In genomic region chr3:121163271-121163819, GRCm38 (mm10) we compare ENCODE assay signal across 9 mouse cellular contexts. TPM values are rescaled to one million over a fixed set of nuclear protein-coding genes. Genes with fewer than 3 reads are reported as not detected.
DNase-seq lines count a peak whose midpoint lies in the region; ATAC-seq and TF ChIP-seq lines count a peak whose summit lies in the region.
"Had no signal": no experiment of that assay in that cellular context is flagged by ENCODE, and none has a peak within 500 bp of the region (broad histone marks: within the 10 kb centered on the region; RNA-seq: fewer than 3 reads in every experiment).

No protein-coding gene starts in this region.

- H3K9ac ChIP-seq in neural tube, embryonic 15.5 days (replicated peaks) = no peak overlapping the region
- no peak overlapping the region for H3K9ac ChIP-seq in embryonic facial prominence, embryonic 11.5 days (replicated peaks; ENCODE audit: low read length)
- 0 out of 2 replicates have a peak overlapping the region, but pooled peaks have one; percentile 26 for H3K9ac ChIP-seq in liver, embryonic 16.5 days (ENCODE audit: low read depth, low read length)
- H3K9ac ChIP-seq: neural tube, embryonic 12.5 days had no signal

- ATAC-seq in neural tube, embryonic 15.5 days (ENCODE audit: low FRiP score) = no peak
- no peak; the same call in 1 of the 2 replicates for ATAC-seq in embryonic facial prominence, embryonic 11.5 days (replicated peaks; ENCODE audit: insufficient number of reproducible peaks, low FRiP score, low TSS enrichment, low read depth)
- ATAC-seq in liver, embryonic 16.5 days (ENCODE audit: low read depth) = peak; percentile 59; the same call in 1 of the 2 replicates

- WGBS in neural tube, embryonic 15.5 days = 49% methylated on average over 7 of the region's 7 CpGs
- WGBS in embryonic facial prominence, embryonic 11.5 days = 45% methylated on average over 7 of the region's 7 CpGs
- 51% methylated on average over 7 of the region's 7 CpGs for WGBS in kidney, adult 2 months
- WGBS in liver, embryonic 16.5 days (ENCODE audit: insufficient replicate concordance) = 27% methylated on average over 7 of the region's 7 CpGs

- no peaks in the 10 kb centered on the region for H3K9me3 ChIP-seq in neural tube, embryonic 15.5 days (replicated peaks)
- no peaks in the 10 kb centered on the region for H3K9me3 ChIP-seq in embryonic facial prominence, embryonic 11.5 days (replicated peaks; ENCODE audit: control insufficient read depth, low read length)
- H3K9me3 ChIP-seq in liver, embryonic 16.5 days (replicated peaks; ENCODE audit: control insufficient read depth, low read length) = no peaks in the 10 kb centered on the region

- no peak for TF ChIP-seq POLR2A in kidney, adult 2 months (IDR thresholded peaks at IDR 0.05; ENCODE audit: low read depth, low read length)

- H3K27me3 ChIP-seq in neural tube, embryonic 15.5 days (replicated peaks) = no peaks in the 10 kb centered on the region
- H3K27me3 ChIP-seq in embryonic facial prominence, embryonic 11.5 days (ENCODE audit: control insufficient read depth, insufficient read depth, low read length) = no peaks in the 10 kb centered on the region
- no peaks in the 10 kb centered on the region for H3K27me3 ChIP-seq in kidney, adult 2 months (replicated peaks; ENCODE audit: control insufficient read depth, insufficient read depth, low read length)
- H3K27me3 ChIP-seq in liver, embryonic 16.5 days (ENCODE audit: control insufficient read depth, insufficient read depth, low read depth, low read length) = no peaks in the 10 kb centered on the region
- H3K27me3 ChIP-seq: neural tube, embryonic 12.5 days had no signal

- DNase-seq in neural tube, embryonic 10.5 days (ENCODE audit: extremely low spot score, low spot score) = peak; percentile 64
- DNase-seq in adrenal gland, postnatal 10 days = peak; percentile 88
- peak; percentile 70 for DNase-seq in embryonic facial prominence, embryonic 11.5 days (ENCODE audit: low spot score)
- peak; percentile 58 for DNase-seq in kidney, adult 2 months
- peak; percentile 77 for DNase-seq in right cerebral cortex, postnatal 14 days
- peak; percentile 23 to 76 for DNase-seq in urinary bladder, postnatal 4 days (ENCODE audit: low spot score in 2 of 2)

- H3K4me1 ChIP-seq in neural tube, embryonic 15.5 days = no peaks in the 10 kb centered on the region
- no peaks in the 10 kb centered on the region for H3K4me1 ChIP-seq in embryonic facial prominence, embryonic 11.5 days (ENCODE audit: control insufficient read depth, insufficient read depth, low read length)
- H3K4me1 ChIP-seq in kidney, adult 2 months (ENCODE audit: control insufficient read depth, insufficient read depth, low read length) = 0 out of 2 replicates have a peak, but pooled peaks cover 2% of the 10 kb centered on the region
- peaks cover 5% of the 10 kb centered on the region for H3K4me1 ChIP-seq in liver, embryonic 16.5 days (ENCODE audit: control insufficient read depth, low read depth, low read length)
- H3K4me1 ChIP-seq: neural tube, embryonic 12.5 days had no signal

- no peak overlapping the region for H3K27ac ChIP-seq in neural tube, embryonic 15.5 days (replicated peaks)
- H3K27ac ChIP-seq in embryonic facial prominence, embryonic 11.5 days (replicated peaks; ENCODE audit: low read depth, low read length) = no peak overlapping the region
- no peak overlapping the region for H3K27ac ChIP-seq in kidney, adult 2 months (ENCODE audit: insufficient read depth, low read depth, low read length)
- no peak overlapping the region for H3K27ac ChIP-seq in liver, embryonic 16.5 days (ENCODE audit: low read length)
- H3K27ac ChIP-seq: neural tube, embryonic 12.5 days had no signal

- peak; percentile 90 for TF ChIP-seq CTCF in kidney, adult 2 months (conservative IDR thresholded peaks at IDR 0.05; ENCODE audit: insufficient read depth, insufficient read length, low read depth, low read length)

- H3K4me2 ChIP-seq in neural tube, embryonic 15.5 days = no peak overlapping the region
- H3K4me2 ChIP-seq in embryonic facial prominence, embryonic 11.5 days (ENCODE audit: low read depth, low read length) = no peak overlapping the region
- H3K4me2 ChIP-seq in liver, embryonic 16.5 days (ENCODE audit: low read depth, low read length) = peak overlapping the region; percentile 32
- H3K4me2 ChIP-seq: neural tube, embryonic 12.5 days had no signal

- H3K4me3 ChIP-seq in neural tube, embryonic 15.5 days (replicated peaks) = no peak overlapping the region
- no peak overlapping the region for H3K4me3 ChIP-seq in embryonic facial prominence, embryonic 11.5 days (ENCODE audit: low read depth, low read length)
- no peak overlapping the region for H3K4me3 ChIP-seq in kidney, adult 2 months (ENCODE audit: insufficient read depth, low read depth, low read length)
- no peak overlapping the region for H3K4me3 ChIP-seq in liver, embryonic 16.5 days (ENCODE audit: low read depth, low read length)
- H3K4me3 ChIP-seq: neural tube, embryonic 12.5 days had no signal

- H3K36me3 ChIP-seq in neural tube, embryonic 15.5 days = no peaks in the 10 kb centered on the region
- no peaks in the 10 kb centered on the region; the same call in 1 of the 2 replicates for H3K36me3 ChIP-seq in embryonic facial prominence, embryonic 11.5 days (replicated peaks; ENCODE audit: control insufficient read depth, insufficient read depth, low read depth, low read length)
- no peaks in the 10 kb centered on the region for H3K36me3 ChIP-seq in kidney, adult 2 months (ENCODE audit: control insufficient read depth, insufficient read depth, low read length)
- no peaks in the 10 kb centered on the region for H3K36me3 ChIP-seq in liver, embryonic 16.5 days (ENCODE audit: control insufficient read depth, insufficient read depth)
- H3K36me3 ChIP-seq: neural tube, embryonic 12.5 days had no signal

RNA-seq across cellular contexts. Expression of gene Rwdd3, which starts 8.2 kb away (rescaled TPM):
- polyA plus RNA-seq in neural tube, embryonic 15.5 days (2015; fragmentation: Nextera tagmentation; extraction: Ambion mirVana) = 5.4 and 6.0 TPM in 2 replicates
- 10 to 100 TPM; 12.4 to 16.8 TPM for total RNA-seq in adrenal gland, postnatal 10 days (2021)
- polyA plus RNA-seq in embryonic facial prominence, embryonic 11.5 days (2014; fragmentation: Nextera tagmentation; extraction: Ambion mirVana) = 3.6 and 5.5 TPM in 2 replicates
- 2.8 and 4.3 TPM in 2 replicates for polyA plus RNA-seq in kidney, adult 2 months (2012; rRNA removed)
- polyA plus RNA-seq in liver, embryonic 16.5 days (2015; fragmentation: Nextera tagmentation; extraction: Ambion mirVana) = 1.3 and 1.7 TPM in 2 replicates
